Mouse (Mus musculus) lung, adult 2 months (tissue): ENCODE measurements around the gene Bcas3. TPM values are rescaled to one million over a fixed set of nuclear protein-coding genes. Genes with fewer than 3 reads are reported as not detected.

ENCODE experiments used
- DNase-seq: peaks from one replicate; pipeline ENCODE4 v3.0.0; 2022
- H3K4me1 ChIP-seq: fragments of 200-500 bp; 2 replicates; pipeline ENCODE4 v1.6.1; 2011; ENCODE audit warnings: low read length; ENCODE audit not compliant: control insufficient read depth, insufficient read depth
- H3K4me3 ChIP-seq: fragments of 200-500 bp; replicated peaks from 2 replicates; pipeline ENCODE3; 2011; ENCODE audit warnings: low read depth, mild to moderate bottlenecking, control low read depth, low read length; ENCODE audit errors: extremely low read depth
- CTCF ChIP-seq: fragments of 200-500 bp; IDR thresholded peaks from 2 replicates; pipeline ENCODE4 v1.5.1; 2011; ENCODE audit warnings: mild to moderate bottlenecking, low read length, control low read depth; ENCODE audit not compliant: insufficient read depth
- POLR2A ChIP-seq: fragments of 200-500 bp; IDR thresholded peaks from 2 replicates; pipeline ENCODE4 v1.6.1; 2011; ENCODE audit warnings: low read depth, mild to moderate bottlenecking, control low read depth, low read length, borderline replicate concordance; ENCODE audit errors: extremely low read depth
- WGBS: fragments of 180-500 bp; shearing (Covaris S2); methylation state at CpG from one replicate; pipeline ENCODE4 v1.1.7; 2018; 5-methylcytosine and 5-hydroxymethylcytosine counted together
- polyA plus RNA-seq: library from polyadenylated mRNA; depleted of rRNA; stranded (reverse); fragments of >200 nt; gene quantifications from 2 replicates; pipeline ENCODE4 v1.2.3, GENCODE M21; 2012

The Bcas3 gene
- polyA plus RNA-seq, 1 experiment: 55.7 TPM

DNA sequence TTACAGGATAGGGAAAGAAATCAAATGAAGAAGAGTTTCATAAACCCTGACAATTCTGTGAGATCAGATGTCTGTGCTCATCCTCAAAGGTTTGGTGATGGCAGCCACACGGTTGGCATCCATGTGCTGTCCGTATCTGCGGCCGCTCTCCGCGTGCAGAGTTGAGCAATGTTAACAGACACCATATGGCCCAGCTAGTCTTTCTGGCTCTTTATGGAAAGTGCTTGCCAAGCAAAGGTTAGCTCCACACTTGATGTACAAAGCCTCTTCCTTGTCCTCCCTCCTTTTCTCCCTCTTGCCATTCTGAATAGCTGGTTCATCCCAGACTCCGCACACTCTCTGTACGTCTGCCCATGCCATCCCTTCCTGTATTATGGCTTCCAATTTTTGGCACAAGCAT is 269.0 kb downstream of the Bcas3 start:
- no peak for DNase-seq
- Histone ChIP-seq H3K4me3 (no peak overlapping the region), H3K4me1 (no peaks in the 10 kb centered on the region)
- 81% methylated on average over 8 of the region's 8 CpGs for WGBS
- TF ChIP-seq CTCF (no peak), POLR2A (no peak)

DNA sequence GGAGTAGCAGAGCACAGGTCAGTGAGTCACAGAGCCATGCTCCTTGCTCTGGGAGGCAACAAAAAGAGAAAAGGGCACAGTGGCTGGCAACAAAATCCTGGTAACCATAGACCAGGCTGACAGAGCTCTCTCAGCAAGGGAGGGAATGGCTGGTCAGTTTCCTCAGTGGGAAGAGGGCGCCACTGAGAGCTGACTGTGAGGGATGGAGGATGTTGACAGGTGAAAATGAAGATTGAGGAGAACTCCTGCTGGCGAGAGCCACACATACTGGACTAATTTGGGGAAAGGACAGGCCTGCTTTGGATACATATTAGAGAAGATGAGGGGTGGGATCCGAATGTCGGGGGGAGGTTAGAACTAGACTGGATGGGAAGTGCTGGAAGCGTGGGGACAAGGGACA is 272.2 kb downstream of the Bcas3 start:
- 82% methylated on average over 5 of the region's 5 CpGs for WGBS
- no peak for DNase-seq
- H3K4me1 ChIP-seq: peaks cover 2% of the 10 kb centered on the region; the same call in 1 of the 2 replicates
- TF ChIP-seq POLR2A (no peak), CTCF (no peak)
- H3K4me3 ChIP-seq: no peak overlapping the region

DNA sequence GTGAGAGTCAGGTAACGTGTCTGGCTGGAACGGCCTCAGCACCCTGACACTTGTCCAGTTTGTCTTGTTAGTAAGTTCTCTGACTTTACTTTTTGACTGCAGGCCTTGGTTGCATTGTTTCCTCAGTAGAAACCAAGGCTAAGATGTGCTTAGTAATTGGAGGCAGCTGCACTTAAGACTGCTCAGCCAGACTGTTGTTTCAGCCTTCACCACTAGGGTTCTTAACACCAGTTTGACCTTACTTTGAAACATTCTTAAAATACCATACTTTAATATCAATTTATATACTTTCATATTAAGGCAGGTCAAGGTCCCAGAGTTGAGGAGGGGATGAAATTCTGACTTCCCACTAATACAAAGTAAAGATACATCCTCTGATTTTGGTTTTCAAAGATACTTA is 273.9 kb downstream of the Bcas3 start:
- 64% methylated on average over 2 of the region's 2 CpGs for WGBS
- DNase-seq: no peak
- no peak for TF ChIP-seq POLR2A
- no peak for TF ChIP-seq CTCF
- Histone ChIP-seq H3K4me1 (peaks cover 2% of the 10 kb centered on the region), H3K4me3 (no peak overlapping the region)

DNA sequence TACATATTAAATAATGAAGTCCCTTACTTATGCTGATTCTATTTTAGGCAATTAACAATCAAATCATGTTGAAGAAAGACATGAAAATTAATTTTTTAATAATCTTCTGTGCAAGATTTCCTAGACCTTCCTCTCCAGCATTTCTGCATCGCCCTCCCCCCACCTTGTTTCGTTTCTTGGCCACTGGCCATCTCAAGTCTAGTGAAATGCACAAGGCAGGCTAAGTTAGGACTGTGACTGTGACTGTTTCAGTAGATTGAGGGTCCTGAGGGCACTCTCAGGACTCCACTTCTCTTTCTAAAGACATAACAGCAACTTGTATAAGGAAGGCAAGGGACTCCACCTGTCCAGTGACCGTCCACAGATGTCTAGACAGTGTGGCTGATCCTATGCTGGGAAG is 274.4 kb downstream of the Bcas3 start:
- WGBS: 67% methylated on average over 3 of the region's 3 CpGs
- no peak for TF ChIP-seq POLR2A
- no peak for TF ChIP-seq CTCF
- H3K4me3 ChIP-seq: no peak overlapping the region
- no peak for DNase-seq
- peaks cover 2% of the 10 kb centered on the region for H3K4me1 ChIP-seq

DNA sequence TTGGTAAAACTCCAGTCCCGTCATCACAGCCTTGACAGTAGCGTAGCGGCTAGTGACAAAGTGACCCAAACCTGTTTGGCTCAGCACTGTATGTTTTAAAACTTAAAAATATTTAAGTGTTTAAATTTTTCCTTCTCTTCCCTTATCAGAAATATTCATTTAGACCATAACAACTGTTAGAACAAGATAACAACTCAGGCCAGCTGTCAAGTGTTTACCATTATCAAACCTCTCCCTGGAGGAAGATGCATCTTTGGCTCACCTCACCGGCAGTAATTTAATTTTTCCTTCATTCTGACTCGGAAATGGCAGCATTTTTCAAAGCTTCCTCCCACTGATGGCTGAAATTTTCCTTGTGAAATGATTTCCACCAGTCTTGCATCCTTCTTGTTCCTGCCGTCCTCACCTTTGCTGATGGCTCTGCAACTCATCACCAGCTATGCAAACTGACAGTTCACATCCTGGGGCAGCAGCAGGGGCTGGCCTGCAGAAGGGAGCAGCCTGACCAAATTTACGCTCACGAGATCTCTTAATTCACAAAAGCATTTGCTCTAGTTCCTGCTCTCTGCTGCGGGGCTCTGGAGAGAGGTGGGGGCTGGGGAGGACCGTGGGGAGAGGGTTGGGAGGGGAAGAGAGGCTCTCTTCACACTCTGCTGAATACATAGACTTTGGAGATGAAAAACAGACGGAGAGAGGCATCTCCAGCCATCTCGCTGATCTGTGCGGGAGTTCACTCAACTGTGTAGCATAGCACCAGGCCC is 275.5 kb downstream of the Bcas3 start:
- Histone ChIP-seq H3K4me1 (peaks cover 2% of the 10 kb centered on the region), H3K4me3 (no peak overlapping the region)
- TF ChIP-seq CTCF: no peak
- no peak for TF ChIP-seq POLR2A
- 71% methylated on average over 13 of the region's 13 CpGs for WGBS
- no peak for DNase-seq

DNA sequence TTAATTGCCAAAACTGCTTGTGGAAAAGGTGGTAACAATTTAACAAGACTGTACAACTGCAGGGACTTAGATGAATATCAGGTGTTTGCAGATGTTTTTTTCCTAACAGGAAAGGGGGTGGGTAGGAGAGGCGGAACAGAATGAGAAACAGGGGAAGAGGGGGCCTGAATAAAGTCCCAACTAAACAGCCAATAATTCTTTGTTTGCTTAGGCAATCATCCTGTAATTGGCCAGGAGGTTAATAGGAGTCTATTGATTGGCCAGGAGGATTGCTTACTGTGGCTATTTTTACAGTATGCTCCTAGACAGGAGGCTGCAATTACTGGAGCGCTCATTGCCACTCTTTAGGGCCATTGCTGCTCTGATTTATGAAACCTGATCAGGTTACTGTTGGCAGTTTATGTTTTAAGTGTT is 279.6 kb downstream of the Bcas3 start:
- DNase-seq: no peak
- 66% methylated on average over 2 of the region's 2 CpGs for WGBS
- peaks cover under 1% of the 10 kb centered on the region for H3K4me1 ChIP-seq
- no peak for TF ChIP-seq CTCF
- TF ChIP-seq POLR2A: no peak
- no peak overlapping the region for H3K4me3 ChIP-seq

DNA sequence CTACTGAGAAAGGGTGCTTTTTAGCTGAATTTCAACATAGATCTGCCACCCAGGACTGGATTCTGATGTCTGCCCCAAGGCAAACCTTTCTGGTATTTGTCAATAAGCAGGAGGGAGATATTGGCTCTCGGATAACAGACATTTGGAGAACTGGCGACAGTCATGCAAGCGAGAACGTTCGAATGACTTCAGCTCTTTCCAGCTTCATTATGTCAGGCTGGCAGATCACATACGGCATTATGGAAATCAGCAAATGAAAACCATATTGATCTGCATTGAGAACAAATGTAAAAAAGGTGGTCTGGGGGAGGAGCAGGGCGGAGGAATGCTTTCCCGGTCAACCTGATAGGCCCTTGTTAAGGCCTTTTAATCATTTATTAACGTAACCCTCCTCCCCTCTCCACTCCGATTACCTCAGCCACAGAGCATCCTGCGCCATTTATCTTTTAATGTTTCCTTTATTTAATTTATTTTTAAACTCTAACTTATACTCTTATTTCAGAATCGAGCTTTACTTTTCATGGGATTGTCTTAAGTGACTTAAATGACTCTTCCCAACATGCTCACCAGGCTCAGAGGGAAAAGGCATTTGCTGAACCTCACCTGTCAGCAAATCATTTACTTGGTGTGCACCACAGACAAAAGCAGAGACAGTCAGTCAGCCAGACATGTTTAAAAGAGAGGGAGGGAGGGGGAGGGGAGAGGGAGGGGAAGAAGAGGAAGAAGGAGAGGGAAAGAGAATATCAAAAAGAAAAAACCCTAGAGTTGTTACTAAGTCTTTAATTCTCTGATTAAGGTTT is 285.9 kb downstream of the Bcas3 start:
- WGBS: 79% methylated on average over 12 of the region's 12 CpGs

DNA sequence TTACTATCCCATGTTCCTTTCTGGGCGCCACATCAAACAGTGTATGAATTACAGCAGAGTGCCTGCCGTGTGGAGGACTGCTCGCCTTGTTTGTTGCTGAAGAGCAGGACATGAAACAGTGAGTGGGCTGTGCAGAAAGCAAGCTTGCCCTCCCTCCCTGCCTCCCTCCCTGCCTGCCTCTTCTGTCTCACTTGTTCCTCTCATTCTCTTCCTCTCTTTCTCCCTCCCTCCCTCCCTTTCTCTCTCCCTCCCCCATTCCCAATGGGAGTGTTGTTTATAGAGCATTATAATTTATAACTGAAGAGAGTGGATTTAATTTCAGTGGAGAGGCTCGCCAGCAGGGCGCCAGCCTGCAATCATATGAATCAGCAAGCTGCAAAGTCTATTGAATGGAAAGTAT is 287.7 kb downstream of the Bcas3 start:
- Histone ChIP-seq H3K4me3 (no peak overlapping the region), H3K4me1 (no peaks in the 10 kb centered on the region)
- WGBS: 47% methylated on average over 5 of the region's 5 CpGs
- TF ChIP-seq POLR2A (no peak), CTCF (no peak)
- DNase-seq: no peak

More for the DNA sequence above, 285.9 kb downstream of the Bcas3 start:
- Histone ChIP-seq H3K4me1 (no peaks in the 10 kb centered on the region), H3K4me3 (no peak overlapping the region)
- TF ChIP-seq CTCF: no peak
- TF ChIP-seq POLR2A: no peak
- no peak for DNase-seq

DNA sequence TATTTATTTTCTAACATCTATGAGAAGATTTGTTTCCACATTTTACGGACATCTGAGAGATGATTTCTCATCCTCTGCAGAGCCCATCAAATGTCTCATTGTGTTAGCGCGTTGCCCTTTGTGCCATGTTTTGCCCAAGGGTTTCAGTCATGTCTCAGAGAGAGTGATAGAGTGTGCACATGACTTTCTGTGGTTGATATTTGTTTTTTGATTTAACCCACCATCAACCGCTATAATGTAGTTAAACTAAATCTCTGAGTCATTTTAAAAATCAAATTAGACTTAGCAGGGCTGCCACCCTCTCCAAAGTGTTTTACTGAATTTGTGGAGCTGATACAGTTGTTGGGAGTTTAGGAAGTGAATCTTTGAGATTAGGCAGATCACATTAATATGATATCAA is 288.5 kb downstream of the Bcas3 start:
- Histone ChIP-seq H3K4me3 (no peak overlapping the region), H3K4me1 (no peaks in the 10 kb centered on the region)
- no peak for DNase-seq
- WGBS: 81% methylated on average over 4 of the region's 4 CpGs
- no peak for TF ChIP-seq CTCF
- TF ChIP-seq POLR2A: no peak

DNA sequence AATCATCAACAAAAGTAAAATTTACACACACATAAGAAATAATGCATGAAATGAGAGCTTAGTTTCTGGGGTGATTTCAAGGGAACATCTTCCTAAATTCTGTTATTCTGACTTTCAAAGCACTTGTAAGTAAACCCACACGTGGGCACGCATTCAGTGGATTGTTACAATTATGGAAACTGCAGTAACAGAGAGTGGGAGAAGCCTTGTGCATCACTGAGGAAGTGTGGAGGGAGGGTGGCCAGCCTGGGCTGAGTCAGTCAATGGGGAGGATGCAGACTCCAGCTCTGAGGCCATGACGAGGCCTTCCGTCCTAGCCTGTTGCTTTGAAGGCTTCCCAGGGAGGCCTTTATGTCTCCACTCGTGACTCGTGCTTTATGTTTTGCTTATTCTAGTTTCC is 289.6 kb downstream of the Bcas3 start:
- TF ChIP-seq POLR2A (no peak), CTCF (no peak)
- 68% methylated on average over 6 of the region's 6 CpGs for WGBS
- Histone ChIP-seq H3K4me3 (no peak overlapping the region), H3K4me1 (no peaks in the 10 kb centered on the region)
- DNase-seq: no peak
